ENCODE assay signal across 8 mouse cellular contexts in genomic region chr11:100714534-100714915, GRCm38 (mm10). TPM values are rescaled to one million over a fixed set of nuclear protein-coding genes. Genes with fewer than 3 reads are reported as not detected.
A peak's percentile ranks its signal among the peaks of the same experiment; 100 is the strongest.
DNase-seq lines count a peak whose midpoint lies in the region; ATAC-seq and TF ChIP-seq lines count a peak whose summit lies in the region.

No protein-coding gene starts in this region.

- H3K36me3 ChIP-seq in intestine, postnatal 0 days (ENCODE audit: control insufficient read depth, insufficient read depth) = peaks cover 52% of the 10 kb centered on the region
- H3K36me3 ChIP-seq in limb, embryonic 12.5 days = peaks cover 59% of the 10 kb centered on the region
- H3K36me3 ChIP-seq in midbrain, embryonic 13.5 days = peaks cover 55% of the 10 kb centered on the region
- H3K36me3 ChIP-seq in splenic B cell, adult 2 months (ENCODE audit: control insufficient read depth, insufficient read depth, low read length, poor library complexity, severe bottlenecking) = peaks cover 3% of the 10 kb centered on the region

- 0 out of 2 replicates have a peak, but pooled peaks cover 5% of the 10 kb centered on the region for H3K4me1 ChIP-seq in intestine, postnatal 0 days (replicated peaks; ENCODE audit: control insufficient read depth, insufficient read depth, low read length)
- peaks cover 35% of the 10 kb centered on the region for H3K4me1 ChIP-seq in limb, embryonic 12.5 days (replicated peaks)
- H3K4me1 ChIP-seq in midbrain, embryonic 13.5 days (replicated peaks) = peaks cover 38% of the 10 kb centered on the region

- peak overlapping the region; percentile 16; the same call in 1 of the 2 replicates for H3K4me3 ChIP-seq in intestine, postnatal 0 days (ENCODE audit: low read depth, low read length)
- peak overlapping the region; percentile 25; the same call in 1 of the 2 replicates for H3K4me3 ChIP-seq in limb, embryonic 12.5 days (replicated peaks)
- no peak overlapping the region for H3K4me3 ChIP-seq in midbrain, embryonic 13.5 days (replicated peaks)

- DNase-seq in ovary, postnatal 14 days (ENCODE audit: low spot score) = peak; percentile 63
- DNase-seq in ovary, postnatal 10 days (ENCODE audit: low spot score) = no peak
- DNase-seq in cerebellum, postnatal 4 days (ENCODE audit: low spot score in 2 of 2) = peak; percentile 55 to 84
- peak; percentile 89 for DNase-seq in gastrocnemius, postnatal 10 days
- DNase-seq in splenic B cell, adult 2 months (ENCODE audit: low read depth, low spot score) = peak; percentile 82

- peak; percentile 6; the same call in 1 of the 2 replicates for ATAC-seq in intestine, postnatal 0 days
- ATAC-seq in limb, embryonic 12.5 days (ENCODE audit: insufficient number of reproducible peaks, insufficient read depth, low FRiP score, low TSS enrichment, low read depth) = no peak
- ATAC-seq in midbrain, embryonic 13.5 days = peak; percentile 19; the same call in 1 of the 2 replicates

- no peaks in the 10 kb centered on the region for H3K27me3 ChIP-seq in intestine, postnatal 0 days (replicated peaks; ENCODE audit: control insufficient read depth, insufficient read depth, low read length)
- no peaks in the 10 kb centered on the region for H3K27me3 ChIP-seq in limb, embryonic 12.5 days
- H3K27me3 ChIP-seq in midbrain, embryonic 13.5 days = no peaks in the 10 kb centered on the region
- no peaks in the 10 kb centered on the region for H3K27me3 ChIP-seq in splenic B cell, adult 2 months (ENCODE audit: control insufficient read depth, insufficient read depth, low read length, poor library complexity, severe bottlenecking)

- TF ChIP-seq CTCF in intestine, postnatal 0 days (IDR thresholded peaks at IDR 0.05; ENCODE audit: low read depth) = peak; percentile 95

- H3K27ac ChIP-seq in intestine, postnatal 0 days (ENCODE audit: low read depth, low read length) = peak overlapping the region; percentile 35; the same call in 1 of the 2 replicates
- H3K27ac ChIP-seq in limb, embryonic 12.5 days = no peak overlapping the region; the same call in 1 of the 2 replicates
- no peak overlapping the region for H3K27ac ChIP-seq in midbrain, embryonic 13.5 days

- no peak overlapping the region for H3K9ac ChIP-seq in intestine, postnatal 0 days (ENCODE audit: low read depth, low read length)
- peak overlapping the region; percentile 55; the same call in 1 of the 2 replicates for H3K9ac ChIP-seq in limb, embryonic 12.5 days (replicated peaks)
- H3K9ac ChIP-seq in midbrain, embryonic 13.5 days (replicated peaks) = no peak overlapping the region

- 50% methylated on average over 6 of the region's 6 CpGs for WGBS in intestine, postnatal 0 days
- WGBS in limb, embryonic 12.5 days = 45% methylated on average over 6 of the region's 6 CpGs
- WGBS in midbrain, embryonic 13.5 days = 47% methylated on average over 6 of the region's 6 CpGs

- H3K9me3 ChIP-seq in intestine, postnatal 0 days (ENCODE audit: control insufficient read depth) = no peaks in the 10 kb centered on the region
- no peaks in the 10 kb centered on the region for H3K9me3 ChIP-seq in limb, embryonic 12.5 days
- H3K9me3 ChIP-seq in midbrain, embryonic 13.5 days = no peaks in the 10 kb centered on the region

- H3K4me2 ChIP-seq in intestine, postnatal 0 days (replicated peaks; ENCODE audit: low read depth) = peak overlapping the region; percentile 57
- H3K4me2 ChIP-seq in limb, embryonic 12.5 days = peak overlapping the region; percentile 66
- H3K4me2 ChIP-seq in midbrain, embryonic 13.5 days (replicated peaks) = no peak overlapping the region

RNA-seq across cellular contexts. Expression of gene Hspb9, which starts 0.9 kb away (rescaled TPM):
- total RNA-seq in gastrocnemius, postnatal 10 days (2021) = not detected
- 0.44 and 0.65 TPM in 2 replicates for polyA plus RNA-seq in intestine, postnatal 0 days (2015; fragmentation: Nextera tagmentation; extraction: Ambion mirVana)
- 0.47 TPM in 1 of 2 replicates, not detected in the other for polyA plus RNA-seq in limb, embryonic 12.5 days (2016; fragmentation: Nextera tagmentation; extraction: Ambion mirVana)
- 0.26 TPM in 1 of 2 replicates, not detected in the other for polyA plus RNA-seq in midbrain, embryonic 13.5 days (2015; fragmentation: Nextera tagmentation; extraction: Ambion mirVana)

RNA-seq across cellular contexts. Expression of gene Kat2a, which starts 2.3 kb away (rescaled TPM):
- total RNA-seq in gastrocnemius, postnatal 10 days (2021) = 10 to 100 TPM; 13.4 to 18.4 TPM
- polyA plus RNA-seq in intestine, postnatal 0 days (2015; fragmentation: Nextera tagmentation; extraction: Ambion mirVana) = 11.8 and 12.3 TPM in 2 replicates
- 64.0 and 65.8 TPM in 2 replicates for polyA plus RNA-seq in limb, embryonic 12.5 days (2016; fragmentation: Nextera tagmentation; extraction: Ambion mirVana)
- polyA plus RNA-seq in midbrain, embryonic 13.5 days (2015; fragmentation: Nextera tagmentation; extraction: Ambion mirVana) = 44.5 and 47.7 TPM in 2 replicates

RNA-seq across cellular contexts. Expression of gene Dhx58, which starts 10.5 kb away (rescaled TPM):
- under 1 TPM; 0.45 to 0.52 TPM for total RNA-seq in gastrocnemius, postnatal 10 days (2021)
- polyA plus RNA-seq in intestine, postnatal 0 days (2015; fragmentation: Nextera tagmentation; extraction: Ambion mirVana) = 9.8 and 10.0 TPM in 2 replicates
- 3.3 and 3.8 TPM in 2 replicates for polyA plus RNA-seq in limb, embryonic 12.5 days (2016; fragmentation: Nextera tagmentation; extraction: Ambion mirVana)
- 2.5 and 2.6 TPM in 2 replicates for polyA plus RNA-seq in midbrain, embryonic 13.5 days (2015; fragmentation: Nextera tagmentation; extraction: Ambion mirVana)

RNA-seq across cellular contexts. Expression of gene Zfp385c, which starts 22.3 kb away (rescaled TPM):
- total RNA-seq in gastrocnemius, postnatal 10 days (2021) = 1 to 10 TPM in 1 of 2 experiments, under 1 TPM in 1; 0.70 to 1.1 TPM
- polyA plus RNA-seq in intestine, postnatal 0 days (2015; fragmentation: Nextera tagmentation; extraction: Ambion mirVana) = 0.09 and 0.20 TPM in 2 replicates
- polyA plus RNA-seq in limb, embryonic 12.5 days (2016; fragmentation: Nextera tagmentation; extraction: Ambion mirVana) = 0.70 and 0.74 TPM in 2 replicates
- 0.45 and 0.70 TPM in 2 replicates for polyA plus RNA-seq in midbrain, embryonic 13.5 days (2015; fragmentation: Nextera tagmentation; extraction: Ambion mirVana)

RNA-seq across cellular contexts. Expression of gene Rab5c, which starts 23.5 kb away (rescaled TPM):
- 10 to 100 TPM; 63.0 to 64.7 TPM for total RNA-seq in gastrocnemius, postnatal 10 days (2021)
- polyA plus RNA-seq in intestine, postnatal 0 days (2015; fragmentation: Nextera tagmentation; extraction: Ambion mirVana) = 62.2 and 62.7 TPM in 2 replicates
- 14.3 and 24.3 TPM in 2 replicates for polyA plus RNA-seq in limb, embryonic 12.5 days (2016; fragmentation: Nextera tagmentation; extraction: Ambion mirVana)
- polyA plus RNA-seq in midbrain, embryonic 13.5 days (2015; fragmentation: Nextera tagmentation; extraction: Ambion mirVana) = 27.4 and 29.5 TPM in 2 replicates
